Mouse (Mus musculus) CH12.LX (cell line): ENCODE measurements around the gene Entpd7. TPM values are rescaled to one million over a fixed set of nuclear protein-coding genes. Genes with fewer than 3 reads are reported as not detected.
A peak's percentile ranks its signal among the peaks of the same experiment; 100 is the strongest.

ENCODE experiments used
- DNase-seq: peaks from one replicate; pipeline ENCODE4 v3.0.0-alpha.2; 2013; ENCODE audit errors: extremely low read depth
- H3K27ac ChIP-seq: 2 replicates; pipeline ENCODE4 v1.5.1; 2012; ENCODE audit warnings: low read depth, mild to moderate bottlenecking, control low read depth, moderate library complexity; ENCODE audit not compliant: insufficient read depth
- H3K27me3 ChIP-seq: replicated peaks from 2 replicates; pipeline ENCODE3; 2012; ENCODE audit warnings: inconsistent platforms
- H3K36me3 ChIP-seq, 2 experiments: replicated peaks in 1 of 2; 2 replicates each; pipeline versions ENCODE3 to v1.6.1; 2012; ENCODE audit warnings: inconsistent platforms in 1 of 2, low read length in 1 of 2, mild to moderate bottlenecking in 1 of 2, mixed read lengths in 1 of 2, moderate library complexity in 1 of 2; ENCODE audit not compliant: control insufficient read depth in 1 of 2, insufficient read depth in 1 of 2
- H3K4me1 ChIP-seq, 2 experiments: 2 replicates each; pipeline ENCODE4 v1.6.1; 2012; ENCODE audit warnings: inconsistent platforms in 1 of 2, moderate library complexity in 1 of 2; ENCODE audit not compliant: insufficient read depth in 2 of 2, control insufficient read depth in 1 of 2
- H3K4me2 ChIP-seq: 2 replicates; pipeline ENCODE4 v1.6.1; 2012; ENCODE audit warnings: low read depth, mild to moderate bottlenecking, control low read depth; ENCODE audit not compliant: poor library complexity, insufficient read depth, severe bottlenecking
- H3K4me3 ChIP-seq, 3 experiments: fragments of 150-350 bp in 1 of 3; sonication (generic) in 1 of 3; replicated peaks in 1 of 3; 2 replicates each; pipeline versions ENCODE3 to v1.5.1; 2011 to 2012; ENCODE audit warnings: low read depth in 2 of 3, low read length in 2 of 3, mild to moderate bottlenecking in 2 of 3, moderate library complexity in 2 of 3, control low read depth in 1 of 3, improper control_type of control experiment in 1 of 3, inconsistent platforms in 1 of 3, mixed read lengths in 1 of 3; ENCODE audit not compliant: poor library complexity in 1 of 3
- H3K79me2 ChIP-seq: replicated peaks from 2 replicates; pipeline ENCODE4 v1.6.1; 2012; ENCODE audit warnings: mild to moderate bottlenecking, moderate library complexity; ENCODE audit not compliant: control insufficient read depth, poor library complexity, insufficient read depth, severe bottlenecking; ENCODE audit errors: extremely low read depth
- H3K9ac ChIP-seq: 2 replicates; pipeline ENCODE4 v1.6.1; 2012; ENCODE audit warnings: low read depth, mild to moderate bottlenecking, control low read depth, moderate library complexity; ENCODE audit not compliant: insufficient read depth
- H3K9me3 ChIP-seq: replicated peaks from 2 replicates; pipeline ENCODE3; 2012; ENCODE audit warnings: low read length, inconsistent platforms, mixed read lengths
- CHD2 ChIP-seq: IDR thresholded peaks from 2 replicates; pipeline ENCODE4 v1.6.1; 2011; ENCODE audit warnings: low read length, improper control_type of control experiment
- CTCF ChIP-seq, 2 experiments: IDR thresholded peaks in 1 of 2; conservative IDR thresholded peaks in 1 of 2; 2 replicates each; pipeline ENCODE4 v1.5.1; 2011 to 2012; ENCODE audit warnings: low read depth in 2 of 2, low read length in 2 of 2, improper control_type of control experiment in 1 of 2, inconsistent platforms in 1 of 2, mild to moderate bottlenecking in 1 of 2, moderate library complexity in 1 of 2
- ETS1 ChIP-seq: conservative IDR thresholded peaks from 2 replicates; pipeline ENCODE4 v1.6.1; 2012; ENCODE audit warnings: low read depth, mild to moderate bottlenecking, inconsistent platforms, low read length, improper control_type of control experiment, moderate library complexity
- HCFC1 ChIP-seq: IDR thresholded peaks from 2 replicates; pipeline ENCODE4 v1.6.1; 2012; ENCODE audit warnings: low read depth, mild to moderate bottlenecking, inconsistent platforms, low read length, improper control_type of control experiment
- IRF4 ChIP-seq: IDR thresholded peaks from 2 replicates; pipeline ENCODE4 v1.6.1; 2014; ENCODE audit warnings: low read depth, mild to moderate bottlenecking, inconsistent platforms, low read length, improper control_type of control experiment
- JUN ChIP-seq: IDR thresholded peaks from 2 replicates; pipeline ENCODE4 v1.6.1; 2011; ENCODE audit warnings: low read depth, mild to moderate bottlenecking, low read length, improper control_type of control experiment, moderate library complexity; ENCODE audit not compliant: insufficient read depth
- KAT2A ChIP-seq: IDR thresholded peaks from 2 replicates; pipeline ENCODE4 v1.6.1; 2012; ENCODE audit warnings: low read length, improper control_type of control experiment, inconsistent platforms; ENCODE audit not compliant: insufficient replicate concordance
- MAX ChIP-seq: IDR thresholded peaks from 2 replicates; pipeline ENCODE4 v1.6.1; 2011; ENCODE audit warnings: low read length, improper control_type of control experiment
- MAZ ChIP-seq: IDR thresholded peaks from 2 replicates; pipeline ENCODE4 v1.6.1; 2012; ENCODE audit warnings: low read depth, mild to moderate bottlenecking, inconsistent platforms, low read length, improper control_type of control experiment, moderate library complexity
- NRF1 ChIP-seq: IDR thresholded peaks from 2 replicates; pipeline ENCODE4 v1.6.1; 2014; ENCODE audit warnings: low read depth, mild to moderate bottlenecking, inconsistent platforms, low read length, improper control_type of control experiment, moderate library complexity
- POLR2A ChIP-seq: IDR thresholded peaks from 2 replicates; pipeline ENCODE4 v1.6.1; 2011; ENCODE audit warnings: low read depth, mild to moderate bottlenecking, improper control_type of control experiment, low read length
- RAD21 ChIP-seq: IDR thresholded peaks from 2 replicates; pipeline ENCODE4 v1.6.1; 2011; ENCODE audit warnings: low read depth, mild to moderate bottlenecking, low read length, improper control_type of control experiment, moderate library complexity
- RCOR1 ChIP-seq: conservative IDR thresholded peaks from 2 replicates; pipeline ENCODE4 v1.6.1; 2012; ENCODE audit warnings: low read depth, mild to moderate bottlenecking, inconsistent platforms, low read length, improper control_type of control experiment
- SMC3 ChIP-seq: IDR thresholded peaks from 2 replicates; pipeline ENCODE4 v1.6.1; 2011; ENCODE audit warnings: low read depth, low read length, improper control_type of control experiment
- UBTF ChIP-seq: IDR thresholded peaks from 2 replicates; pipeline ENCODE4 v1.6.1; 2012; ENCODE audit warnings: low read depth, mild to moderate bottlenecking, inconsistent platforms, low read length, improper control_type of control experiment, moderate library complexity
- ZC3H11A ChIP-seq: IDR thresholded peaks from 2 replicates; pipeline ENCODE4 v1.6.1; 2012; ENCODE audit warnings: low read depth, mild to moderate bottlenecking, inconsistent platforms, low read length, improper control_type of control experiment
- ZKSCAN1 ChIP-seq: IDR thresholded peaks from 2 replicates; pipeline ENCODE4 v1.6.1; 2012; ENCODE audit warnings: low read depth, inconsistent platforms, low read length, improper control_type of control experiment, borderline replicate concordance
- ZNF384 ChIP-seq: IDR thresholded peaks from 2 replicates; pipeline ENCODE4 v1.6.1; 2012; ENCODE audit warnings: low read depth, low read length, improper control_type of control experiment, inconsistent platforms
- dilution Hi-C: fragments of 300-500 bp; cut with MboI; formaldehyde crosslinking; loops from 2 replicates; pipeline ENCODE4 v1.14.3; 2020; ENCODE audit warnings: low sequenced_read_pairs; ENCODE audit not compliant: extremely low pct_unique_long_range_greater_than_20kb, extremely low pct_ligation_motif_present
- in situ Hi-C: fragments of 300-500 bp; cut with MboI; formaldehyde crosslinking; loops from 3 replicates; pipeline ENCODE4 v1.14.3; 2019; ENCODE audit warnings: low sequenced_read_pairs, low pct_ligation_motif_present, low pct_unique_long_range_greater_than_20kb, mixed read lengths
- polyA plus RNA-seq: library from polyadenylated mRNA; unstranded; fragments of >175 nt; gene quantifications from 2 replicates; pipeline ENCODE4 v1.2.1, GENCODE M21; 2012; ENCODE audit warnings: low read depth; ENCODE audit not compliant: insufficient read length
- total RNA-seq, 2 experiments: library from RNA; depleted of rRNA; stranded (reverse); fragments of 300-350 nt in 1 of 2; fragments of >200 nt in 1 of 2; gene quantifications; 2 replicates each; pipeline ENCODE4 v1.2.3; 2012 to 2014

Entpd7 gene
- total and polyA plus RNA-seq, 3 experiments: 2.7 to 6.0 (median 4.0) TPM

GRCm38 (mm10) chr19:43752489-43753225, 63.2 kb downstream of the Entpd7 start, which contains the start of the genes Cutc and Cox15 (continued):
- TF ChIP-seq MAZ (no peak; the same call in 1 of the 2 replicates), IRF4 (0 out of 2 replicates have a peak, but pooled peaks have one; percentile 67), NRF1 (peak; percentile 53; the same call in 1 of the 2 replicates), CTCF (conservative IDR thresholded peaks at IDR 0.05 in 1 of 2, IDR thresholded peaks at IDR 0.05 in 1 of 2; ENCODE audit: low read depth in 2 of 2, low read length in 2 of 2) (peak in 1 of 2 experiments; percentile 42; a peak in 1 of 4 replicates), KAT2A (0 out of 2 replicates have a peak, but pooled peaks have one; percentile 61), ETS1 (peak; percentile 53; the same call in 1 of the 2 replicates), HCFC1 (peak; percentile 83), RCOR1 (peak; percentile 72; the same call in 1 of the 2 replicates), CHD2 (peak; percentile 71)

- DNase-seq: peak; percentile 80
- Histone ChIP-seq H3K36me3 (peaks cover 7 to 31% of the 10 kb centered on the region in 2 experiments), H3K27ac (peak overlapping the region; percentile 80), H3K27me3 (no peaks in the 10 kb centered on the region), H3K4me2 (peak overlapping the region; percentile 84), H3K9me3 (no peaks in the 10 kb centered on the region), H3K4me3 (peak overlapping the region; percentile 66 to 97 (median 76)), H3K79me2 (peaks cover 3% of the 10 kb centered on the region; the same call in 1 of the 2 replicates), H3K4me1 (peaks cover 7 to 44% of the 10 kb centered on the region in 2 experiments)
- in situ Hi-C loops (loop anchor here (5.0 to 25.0 kb wide), 5 partner anchors 76 to 241 kb away; partner anchors contain the start of gene Got1), dilution Hi-C loops (no loop called here)
- TF ChIP-seq SMC3 (peak; percentile 76), POLR2A (no peak), CTCF (conservative IDR thresholded peaks at IDR 0.05 in 1 of 2, IDR thresholded peaks at IDR 0.05 in 1 of 2; ENCODE audit: low read depth in 2 of 2, low read length in 2 of 2) (peak in 1 of 2 experiments; percentile 87; a peak in 2 of 4 replicates), RAD21 (peak; percentile 67)
- TF ChIP-seq, all 38 proteins: peak for 3
- peak overlapping the region; percentile 74 for H3K9ac ChIP-seq
Measured at GRCm38 (mm10) chr19:43753226-43753835, 63.9 kb downstream of the Entpd7 start.

- no peak overlapping the region for H3K27ac ChIP-seq
- H3K9ac ChIP-seq: no peak overlapping the region
- peaks cover 3% of the 10 kb centered on the region; the same call in 1 of the 2 replicates for H3K79me2 ChIP-seq
- no peaks in the 10 kb centered on the region for H3K27me3 ChIP-seq
- DNase-seq: no peak
- in situ Hi-C loops (loop anchor here (5.0 to 25.0 kb wide), 5 partner anchors 77 to 242 kb away; partner anchors contain the start of gene Got1), dilution Hi-C loops (no loop called here)
- no peak overlapping the region for H3K4me3 ChIP-seq
- H3K36me3 ChIP-seq: peaks cover 3 to 25% of the 10 kb centered on the region in 2 experiments
- TF ChIP-seq JUN (no peak), IRF4 (no peak), MAZ (no peak), ZKSCAN1 (no peak), ZNF384 (no peak), UBTF (no peak), MAX (no peak), CHD2 (no peak), RAD21 (no peak), CTCF (conservative IDR thresholded peaks at IDR 0.05 in 1 of 2, IDR thresholded peaks at IDR 0.05 in 1 of 2; ENCODE audit: low read depth in 2 of 2, low read length in 2 of 2) (no peak), ZC3H11A (no peak)
- no peaks in the 10 kb centered on the region for H3K9me3 ChIP-seq
- H3K4me1 ChIP-seq: peaks cover 7 to 44% of the 10 kb centered on the region in 2 experiments
- no peak overlapping the region for H3K4me2 ChIP-seq
Measured at GRCm38 (mm10) chr19:43754237-43754636, 64.8 kb downstream of the Entpd7 start.
